19 mouse cellular contexts compared by ENCODE assay signal in the genomic region with DNA sequence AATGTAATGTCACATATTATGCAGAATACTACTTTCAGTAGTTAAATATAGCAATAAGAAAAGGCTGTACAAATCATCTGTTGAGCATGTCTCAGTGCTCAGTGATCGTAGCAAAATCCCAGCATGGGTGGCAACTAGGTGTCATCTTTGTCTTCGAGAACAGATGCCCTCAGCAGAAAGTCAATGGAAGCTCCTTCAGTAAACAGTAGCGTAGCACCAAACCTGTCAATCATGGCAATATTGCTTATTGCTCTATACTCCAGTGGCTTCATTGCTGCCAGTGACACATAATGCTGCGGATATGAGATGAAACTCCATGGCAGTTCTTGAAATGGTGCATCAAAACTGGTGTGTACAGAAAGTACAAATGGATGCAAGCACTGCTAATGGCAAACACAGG.
"Had no signal": no experiment of that assay in that cellular context is flagged by ENCODE, and none has a peak within 500 bp of the region (broad histone marks: within the 10 kb centered on the region; RNA-seq: fewer than 3 reads in every experiment).

No protein-coding gene starts in this region.

- ATAC-seq: liver, embryonic 12.5 days; midbrain, embryonic 13.5 days had no signal

- DNase-seq: kidney, postnatal 10 days; kidney, postnatal 36 days; layer of hippocampus, postnatal 36 days; liver; lung, adult 18-20 months; lung, postnatal 10 days; lung, postnatal 36 days; thymus, adult 18-20 months; thymus, postnatal 36 days had no signal

- H3K27me3 ChIP-seq: limb, embryonic 13.5 days; liver, embryonic 12.5 days; liver, embryonic 15.5 days; lung, embryonic 15.5 days; megakaryocyte, embryonic 14.5 days; midbrain, embryonic 13.5 days; neural tube, embryonic 12.5 days; neural tube, embryonic 15.5 days had no signal

- H3K4me1 ChIP-seq: limb, embryonic 10.5 days; limb, embryonic 13.5 days; liver, embryonic 12.5 days; liver, embryonic 15.5 days; lung, embryonic 15.5 days; megakaryocyte, embryonic 14.5 days; midbrain, embryonic 10.5 days; midbrain, embryonic 13.5 days; neural tube, embryonic 12.5 days; neural tube, embryonic 15.5 days had no signal

- H3K36me3 ChIP-seq: limb, embryonic 10.5 days; limb, embryonic 13.5 days; liver, embryonic 12.5 days; liver, embryonic 15.5 days; lung, embryonic 15.5 days; midbrain, embryonic 10.5 days; midbrain, embryonic 13.5 days; neural tube, embryonic 12.5 days; neural tube, embryonic 15.5 days had no signal

- H3K27ac ChIP-seq: limb, embryonic 10.5 days; limb, embryonic 13.5 days; liver, embryonic 12.5 days; liver, embryonic 15.5 days; lung, embryonic 15.5 days; midbrain, embryonic 10.5 days; midbrain, embryonic 13.5 days; neural tube, embryonic 12.5 days; neural tube, embryonic 15.5 days had no signal

- H3K9ac ChIP-seq: limb, embryonic 13.5 days; liver, embryonic 12.5 days; liver, embryonic 15.5 days; lung, embryonic 15.5 days; midbrain, embryonic 13.5 days; neural tube, embryonic 12.5 days; neural tube, embryonic 15.5 days had no signal

- H3K4me3 ChIP-seq: limb, embryonic 10.5 days; limb, embryonic 13.5 days; liver, embryonic 12.5 days; liver, embryonic 15.5 days; lung, embryonic 15.5 days; megakaryocyte, embryonic 14.5 days; midbrain, embryonic 10.5 days; midbrain, embryonic 13.5 days; neural tube, embryonic 12.5 days; neural tube, embryonic 15.5 days had no signal

- H3K4me2 ChIP-seq: limb, embryonic 13.5 days; liver, embryonic 12.5 days; liver, embryonic 15.5 days; lung, embryonic 15.5 days; midbrain, embryonic 13.5 days; neural tube, embryonic 12.5 days; neural tube, embryonic 15.5 days had no signal

- H3K9me3 ChIP-seq: limb, embryonic 10.5 days; limb, embryonic 13.5 days; liver, embryonic 12.5 days; liver, embryonic 15.5 days; lung, embryonic 15.5 days; megakaryocyte, embryonic 14.5 days; midbrain, embryonic 10.5 days; midbrain, embryonic 13.5 days; neural tube, embryonic 12.5 days; neural tube, embryonic 15.5 days had no signal
